Mouse (Mus musculus) brain, embryonic 14.5 days (tissue): ENCODE data around the gene Slc6a8. TPM values are rescaled to one million over a fixed set of nuclear protein-coding genes. Genes with fewer than 3 reads are reported as not detected.
A peak's percentile ranks its signal among the peaks of the same experiment; 100 is the strongest.

ENCODE experiments used
- DNase-seq: peaks from one replicate; pipeline ENCODE4 v3.0.0-alpha.2; 2011; ENCODE audit warnings: low read depth
- CTCF ChIP-seq: fragments of 200-500 bp; IDR thresholded peaks from 2 replicates; pipeline ENCODE4 v1.5.1; 2012; ENCODE audit warnings: inconsistent platforms, mild to moderate bottlenecking, moderate library complexity, borderline replicate concordance; ENCODE audit not compliant: insufficient read depth, insufficient read length; ENCODE audit errors: extremely low read depth
- POLR2A ChIP-seq: fragments of 200-500 bp; IDR thresholded peaks from 2 replicates; pipeline ENCODE4 v1.6.1; 2012; ENCODE audit warnings: mild to moderate bottlenecking, inconsistent platforms, borderline replicate concordance; ENCODE audit not compliant: poor library complexity, insufficient read depth, insufficient read length, severe bottlenecking; ENCODE audit errors: extremely low read depth
- polyA plus RNA-seq: library from polyadenylated mRNA; depleted of rRNA; stranded (reverse); fragments of >200 nt; gene quantifications from 2 replicates; pipeline ENCODE4 v1.2.3, GENCODE M21; 2012

Slc6a8 gene
- polyA plus RNA-seq, 1 experiment, result 62.2 TPM

DNA sequence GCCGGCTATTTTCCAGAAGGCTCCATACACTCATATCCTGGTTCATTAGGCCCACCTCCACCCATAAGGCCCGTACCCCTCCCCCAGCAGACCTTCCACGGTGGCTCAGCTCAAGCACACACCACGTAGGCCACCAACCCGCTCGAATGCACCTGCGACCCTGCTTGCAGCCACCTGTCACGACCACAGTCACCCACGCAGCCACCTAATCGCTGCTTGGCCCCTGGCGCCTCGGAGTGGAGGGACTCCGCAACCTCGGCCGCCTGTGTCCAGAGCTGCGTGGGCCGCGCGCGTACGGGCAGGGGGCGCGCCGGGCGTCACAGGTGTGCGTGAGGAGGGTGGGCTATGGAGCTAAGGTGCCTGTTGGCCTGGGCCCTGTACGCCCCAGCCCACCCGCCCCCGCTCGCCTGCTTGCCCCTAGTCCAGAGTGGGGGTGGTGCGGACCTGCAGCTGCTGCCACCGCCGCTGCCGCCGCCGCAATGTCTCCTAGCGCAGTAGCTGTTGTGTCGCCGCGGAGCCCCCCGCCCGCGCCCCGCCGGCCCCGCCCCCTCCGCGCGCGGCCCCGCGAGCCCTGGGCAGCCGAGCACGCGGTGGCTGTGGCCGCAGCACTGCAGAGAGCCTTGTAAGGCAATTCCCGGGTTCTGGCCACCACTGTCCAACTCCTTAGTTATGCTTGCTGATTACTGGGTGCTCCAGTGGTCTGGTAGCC is 13.2 kb upstream of the Slc6a8 start, which contains the start of gene Pnck:
Gene Pnck (minus strand): TSS at position 543 of the 709 bp plus-strand sequence.
- TF ChIP-seq CTCF (no peak), POLR2A (no peak)
- peak; percentile 59 for DNase-seq

GRCm38 (mm10) chrX:73660284-73660665 is 12.7 kb upstream of the Slc6a8 start:
- no peak for DNase-seq
- no peak for TF ChIP-seq CTCF
- TF ChIP-seq POLR2A, result no peak

GRCm38 (mm10) chrX:73663143-73663542 is 9.8 kb upstream of the Slc6a8 start:
- DNase-seq, result peak; percentile 50
- TF ChIP-seq POLR2A (no peak), CTCF (no peak)

- DNase-seq, result peak; percentile 82
- peak; percentile 61; the same call in 1 of the 2 replicates for TF ChIP-seq CTCF
- no peak for TF ChIP-seq POLR2A
Observed at GRCm38 (mm10) chrX:73672031-73672431, 919 bp upstream of the Slc6a8 start.

DNA sequence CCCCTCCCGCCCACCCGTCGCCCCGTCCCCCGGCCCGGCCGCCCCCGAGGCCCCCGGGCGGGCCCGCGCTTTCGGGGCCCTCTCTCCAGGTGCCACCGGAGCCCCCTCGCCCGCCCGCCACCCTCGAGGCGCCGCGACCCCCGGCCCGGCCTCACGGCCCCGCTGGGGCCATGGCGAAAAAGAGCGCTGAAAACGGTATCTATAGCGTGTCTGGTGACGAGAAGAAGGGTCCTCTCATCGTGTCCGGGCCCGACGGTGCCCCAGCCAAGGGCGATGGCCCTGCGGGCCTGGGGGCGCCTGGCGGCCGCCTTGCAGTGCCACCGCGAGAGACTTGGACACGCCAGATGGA is 643 bp downstream of the Slc6a8 start:
- DNase-seq, result no peak
- TF ChIP-seq CTCF (no peak), POLR2A (no peak)

- TF ChIP-seq POLR2A, result no peak
- no peak for TF ChIP-seq CTCF
- peak; percentile 53 for DNase-seq
Observed at GRCm38 (mm10) chrX:73673968-73674661, 1.2 kb downstream of the Slc6a8 start.

DNA sequence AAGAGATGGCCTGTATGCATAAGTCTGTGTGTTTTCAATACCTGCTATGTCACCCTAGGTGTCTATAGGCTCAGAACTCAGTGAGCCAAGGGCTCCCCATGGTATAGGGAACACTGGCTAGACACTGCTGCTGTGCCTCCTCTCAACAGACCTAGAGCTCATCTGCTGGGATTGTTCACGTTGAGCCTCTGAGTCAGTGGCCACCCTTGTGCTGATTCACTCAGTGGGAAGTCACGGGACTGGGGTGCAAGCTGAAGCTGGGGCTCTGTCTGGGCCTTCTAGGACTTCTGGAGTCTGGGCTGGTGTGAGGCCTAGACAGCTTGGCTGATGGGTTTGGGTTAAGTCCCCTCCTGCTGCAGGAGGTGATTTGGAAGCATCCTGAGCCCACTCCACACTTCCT is 2.3 kb downstream of the Slc6a8 start:
- no peak for TF ChIP-seq CTCF
- TF ChIP-seq POLR2A, result no peak
- no peak for DNase-seq

DNA sequence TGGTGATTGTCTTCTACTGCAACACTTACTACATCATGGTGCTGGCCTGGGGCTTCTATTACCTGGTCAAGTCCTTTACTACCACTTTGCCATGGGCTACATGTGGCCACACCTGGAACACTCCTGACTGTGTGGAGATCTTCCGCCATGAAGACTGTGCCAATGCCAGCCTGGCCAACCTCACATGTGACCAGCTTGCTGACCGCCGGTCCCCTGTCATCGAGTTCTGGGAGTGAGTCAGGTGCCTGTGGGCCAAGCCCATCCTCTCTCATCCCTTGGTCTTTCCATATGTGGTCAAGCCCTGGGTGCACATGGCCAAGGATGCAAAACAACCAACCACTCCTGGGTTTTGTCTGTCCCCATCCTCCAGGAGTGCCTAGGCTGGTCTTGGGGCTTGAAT is 3.7 kb downstream of the Slc6a8 start:
- no peak for DNase-seq
- TF ChIP-seq POLR2A (no peak), CTCF (no peak)

DNA sequence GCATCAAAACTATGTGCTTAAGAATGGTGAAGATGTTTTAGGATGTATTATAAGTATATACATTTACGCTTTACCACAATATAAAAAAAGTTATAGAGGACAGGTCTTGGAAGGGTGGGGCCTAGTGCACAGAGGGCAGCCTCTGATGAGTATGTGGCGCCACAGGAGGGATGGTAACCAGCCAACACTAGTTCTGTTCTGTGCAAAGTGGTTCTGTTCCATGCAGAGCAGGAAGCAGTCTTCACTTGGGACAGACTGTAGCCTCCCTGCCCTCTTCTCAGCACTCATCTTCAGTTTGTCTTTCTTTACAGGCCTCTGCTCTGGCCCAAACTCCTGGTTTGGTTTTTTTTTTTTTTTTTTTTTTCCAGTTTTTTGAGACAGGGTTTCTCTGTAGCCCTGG is 11.2 kb downstream of the Slc6a8 start:
- no peak for TF ChIP-seq POLR2A
- no peak for TF ChIP-seq CTCF
- DNase-seq, result no peak

GRCm38 (mm10) chrX:73684978-73685377 is 12.0 kb downstream of the Slc6a8 start:
- TF ChIP-seq CTCF (no peak), POLR2A (no peak)
- DNase-seq, result no peak

- DNase-seq, result no peak
- TF ChIP-seq POLR2A, result no peak
- TF ChIP-seq CTCF, result no peak
Observed at GRCm38 (mm10) chrX:73685629-73686028, 12.7 kb downstream of the Slc6a8 start.
